Mouse (Mus musculus): ENCODE measurements at regions not wholly inside any gene's neighbourhood (a gene's known extent, or its start where the extent isn't known, plus 50 kb on each side); places are given as distances from the start of the nearest gene placed in this dataset.

DNA sequence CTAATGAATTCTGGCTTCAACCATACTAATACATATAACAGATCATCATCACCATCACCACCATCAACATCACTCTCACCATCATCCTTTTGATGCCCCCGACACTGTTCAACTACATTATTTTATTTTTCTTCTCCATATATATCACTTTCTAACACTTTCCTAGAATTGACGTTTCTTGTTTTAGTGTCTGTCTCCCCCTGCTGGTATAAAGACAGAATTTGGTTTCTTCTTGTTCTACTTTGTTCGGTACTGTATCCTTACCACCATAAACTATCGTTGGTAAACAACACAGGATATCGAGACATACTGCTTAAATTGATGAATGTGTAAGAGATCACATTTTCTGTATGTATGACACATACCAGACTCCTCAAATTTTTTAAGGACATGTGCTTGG is 92.5 kb upstream of the Tab3 start:
- no peaks in the 10 kb centered on the region for H3K27me3 ChIP-seq (replicated peaks; ENCODE audit: control insufficient read depth, insufficient read depth, low read length)
- no peak for TF ChIP-seq POLR2A (IDR thresholded peaks at IDR 0.05; ENCODE audit: low read depth, low read length)
- no peak for TF ChIP-seq CTCF (conservative IDR thresholded peaks at IDR 0.05; ENCODE audit: insufficient read depth, insufficient read length, low read depth, low read length)
- H3K4me3 ChIP-seq (ENCODE audit: insufficient read depth, low read depth, low read length), result no peak overlapping the region
- no peak overlapping the region for H3K27ac ChIP-seq (ENCODE audit: insufficient read depth, low read depth, low read length)
- WGBS, result 23% methylated on average over 5 of the region's 5 CpGs
- no peaks in the 10 kb centered on the region for H3K4me1 ChIP-seq (ENCODE audit: control insufficient read depth, insufficient read depth, low read length)
- no peaks in the 10 kb centered on the region for H3K36me3 ChIP-seq (ENCODE audit: control insufficient read depth, insufficient read depth, low read length)
- DNase-seq, result peak; percentile 2

DNA sequence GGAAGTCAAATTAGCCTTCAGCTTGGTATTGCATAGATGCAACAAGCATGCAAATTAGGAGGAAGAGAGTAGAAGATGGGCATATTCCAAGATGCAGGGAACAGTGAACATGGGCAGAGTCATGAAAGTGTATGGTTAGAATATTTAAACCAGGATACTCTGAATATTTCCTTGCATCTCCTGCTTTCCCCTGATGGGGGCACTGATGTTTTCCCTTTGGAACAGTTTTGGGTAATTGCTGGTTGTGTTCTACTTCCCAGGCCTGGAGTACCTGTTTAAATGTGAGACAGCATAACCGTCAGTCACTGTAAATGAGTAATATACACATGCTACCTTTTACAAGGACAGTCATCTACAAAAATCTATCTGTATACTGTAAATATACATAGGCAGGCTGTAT is 76.9 kb upstream of the Tab3 start:
- H3K36me3 ChIP-seq (ENCODE audit: control insufficient read depth, insufficient read depth, low read length), result no peaks in the 10 kb centered on the region
- H3K4me1 ChIP-seq (ENCODE audit: control insufficient read depth, insufficient read depth, low read length), result no peaks in the 10 kb centered on the region
- no peak for TF ChIP-seq POLR2A (IDR thresholded peaks at IDR 0.05; ENCODE audit: low read depth, low read length)
- TF ChIP-seq CTCF (conservative IDR thresholded peaks at IDR 0.05; ENCODE audit: insufficient read depth, insufficient read length, low read depth, low read length), result 0 out of 2 replicates have a peak, but pooled peaks have one; percentile 1
- DNase-seq, result peak; percentile 49
- no peak overlapping the region for H3K4me3 ChIP-seq (ENCODE audit: insufficient read depth, low read depth, low read length)
- H3K27me3 ChIP-seq (replicated peaks; ENCODE audit: control insufficient read depth, insufficient read depth, low read length), result no peaks in the 10 kb centered on the region
- no peak overlapping the region for H3K27ac ChIP-seq (ENCODE audit: insufficient read depth, low read depth, low read length)
- 67% methylated on average over 1 of the region's 1 CpGs for WGBS

All from kidney, adult 2 months (tissue).